Mouse (Mus musculus) liver, adult 2 months (tissue): ENCODE results near the gene Abcc8. TPM values are rescaled to one million over a fixed set of nuclear protein-coding genes. Genes with fewer than 3 reads are reported as not detected.

ENCODE experiments used
- DNase-seq: peaks from one replicate; pipeline ENCODE4 v3.0.0-alpha.2; 2011; ENCODE audit warnings: low read depth, low spot score; ENCODE audit errors: extremely low read depth
- H3K27ac ChIP-seq: fragments of 200-500 bp; replicated peaks from 2 replicates; pipeline ENCODE4 v1.5.1; 2012; ENCODE audit warnings: low read depth, mild to moderate bottlenecking, control low read depth, inconsistent platforms, low read length; ENCODE audit not compliant: insufficient read depth
- H3K27me3 ChIP-seq: fragments of 200-500 bp; 2 replicates; pipeline ENCODE4 v1.6.1; 2012; ENCODE audit warnings: mild to moderate bottlenecking, moderate library complexity, low read length, inconsistent platforms; ENCODE audit not compliant: control insufficient read depth, insufficient read depth
- H3K36me3 ChIP-seq: fragments of 200-500 bp; 2 replicates; pipeline ENCODE4 v1.6.1; 2012; ENCODE audit warnings: low read length, inconsistent platforms; ENCODE audit not compliant: control insufficient read depth, insufficient read depth
- H3K4me1 ChIP-seq: fragments of 200-500 bp; 2 replicates; pipeline ENCODE4 v1.6.1; 2011; ENCODE audit warnings: low read length; ENCODE audit not compliant: control insufficient read depth, insufficient read depth
- H3K4me3 ChIP-seq: fragments of 200-500 bp; 2 replicates; pipeline ENCODE4 v1.5.1; 2011; ENCODE audit warnings: low read depth, mild to moderate bottlenecking, control low read depth, low read length, moderate library complexity; ENCODE audit not compliant: insufficient read depth
- H3K79me2 ChIP-seq: fragments of 200-500 bp; 2 replicates; pipeline ENCODE4 v1.6.1; 2012; ENCODE audit warnings: inconsistent platforms, mild to moderate bottlenecking, low read length, moderate library complexity; ENCODE audit not compliant: control insufficient read depth, insufficient read depth
- H3K9ac ChIP-seq: fragments of 200-500 bp; 2 replicates; pipeline ENCODE4 v1.6.1; 2012; ENCODE audit warnings: low read depth, mild to moderate bottlenecking, control low read depth, inconsistent platforms, low read length
- CTCF ChIP-seq: fragments of 200-500 bp; IDR thresholded peaks from 2 replicates; pipeline ENCODE4 v1.5.1; 2011; ENCODE audit warnings: low read depth, low read length, control low read depth
- POLR2A ChIP-seq: fragments of 200-500 bp; IDR thresholded peaks from 2 replicates; pipeline ENCODE4 v1.6.1; 2011; ENCODE audit warnings: low read length, control low read depth; ENCODE audit not compliant: insufficient read depth; ENCODE audit errors: extremely low read depth
- WGBS: fragments of 180-500 bp; shearing (Covaris S2); methylation state at CpG from one replicate; pipeline ENCODE4 v1.1.7; 2018; 5-methylcytosine and 5-hydroxymethylcytosine counted together
- polyA plus RNA-seq: library from polyadenylated mRNA; depleted of rRNA; stranded (reverse); fragments of >200 nt; gene quantifications from 2 replicates; pipeline ENCODE4 v1.2.3, GENCODE M21; 2012; rRNA removed
- total RNA-seq: library from RNA; depleted of rRNA; stranded (reverse); fragments of >200 nt; gene quantifications from 2 replicates; pipeline ENCODE4 v1.2.3, GENCODE M21; 2014; rRNA removed

Abcc8 gene
- not detected in 2 replicates for total RNA-seq
- polyA plus RNA-seq, result not detected in 2 replicates

- H3K4me3 ChIP-seq, result no peak within 1 kb of the TSS
- no peak within 1 kb of the TSS for H3K27ac ChIP-seq
- H3K4me1 ChIP-seq, result no peaks in the 10 kb centered on the region
- H3K36me3 ChIP-seq, result no peaks in the 10 kb centered on the region
- 2% methylated on average over 75 of the region's 75 CpGs for WGBS
- peaks cover 5% of the 10 kb centered on the region for H3K27me3 ChIP-seq
- no peak for TF ChIP-seq CTCF
- no peak for TF ChIP-seq POLR2A
- no peak for DNase-seq
- H3K79me2 ChIP-seq, result no peaks in the 10 kb centered on the region
- no peak within 1 kb of the TSS for H3K9ac ChIP-seq
Observed at GRCm38 (mm10) chr7:46179431-46180275, at the start of gene Abcc8. Gene Abcc8, minus strand, starts transcription at chr7:46180033.

GRCm38 (mm10) chr7:46226936-46227335, 47.1 kb upstream of the Abcc8 start:
- H3K27me3 ChIP-seq, result no peaks in the 10 kb centered on the region
- no peak overlapping the region for H3K4me3 ChIP-seq
- no peaks in the 10 kb centered on the region for H3K36me3 ChIP-seq
- WGBS, result 62% methylated on average over 4 of the region's 4 CpGs
- no peak overlapping the region for H3K27ac ChIP-seq
- no peak overlapping the region for H3K9ac ChIP-seq
- DNase-seq, result no peak
- H3K79me2 ChIP-seq, result no peaks in the 10 kb centered on the region
- no peaks in the 10 kb centered on the region for H3K4me1 ChIP-seq
- TF ChIP-seq POLR2A, result no peak
- no peak for TF ChIP-seq CTCF

GRCm38 (mm10) chr7:46226253-46226652, 46.4 kb upstream of the Abcc8 start:
- no peaks in the 10 kb centered on the region for H3K27me3 ChIP-seq
- no peaks in the 10 kb centered on the region for H3K4me1 ChIP-seq
- H3K79me2 ChIP-seq, result no peaks in the 10 kb centered on the region
- no peak for TF ChIP-seq POLR2A
- peak; percentile 83 for TF ChIP-seq CTCF
- H3K4me3 ChIP-seq, result no peak overlapping the region
- H3K9ac ChIP-seq, result no peak overlapping the region
- peak; percentile 0 for DNase-seq
- no peaks in the 10 kb centered on the region for H3K36me3 ChIP-seq
- WGBS, result 22% methylated on average over 7 of the region's 7 CpGs
- no peak overlapping the region for H3K27ac ChIP-seq

GRCm38 (mm10) chr7:46220591-46221129, 40.8 kb upstream of the Abcc8 start:
- Histone ChIP-seq H3K79me2 (no peaks in the 10 kb centered on the region), H3K4me3 (no peak overlapping the region), H3K4me1 (no peaks in the 10 kb centered on the region), H3K9ac (no peak overlapping the region), H3K27ac (no peak overlapping the region), H3K36me3 (no peaks in the 10 kb centered on the region), H3K27me3 (no peaks in the 10 kb centered on the region)
- no peak for TF ChIP-seq POLR2A
- TF ChIP-seq CTCF, result no peak
- WGBS, result 60% methylated on average over 8 of the region's 8 CpGs
- DNase-seq, result no peak

GRCm38 (mm10) chr7:46218415-46218814, 38.6 kb upstream of the Abcc8 start:
- DNase-seq, result no peak
- H3K9ac ChIP-seq, result no peak overlapping the region
- WGBS, result 20% methylated on average over 11 of the region's 11 CpGs

GRCm38 (mm10) chr7:46216481-46216880, 36.6 kb upstream of the Abcc8 start:
- Histone ChIP-seq H3K4me1 (no peaks in the 10 kb centered on the region), H3K79me2 (no peaks in the 10 kb centered on the region), H3K9ac (no peak overlapping the region), H3K36me3 (no peaks in the 10 kb centered on the region), H3K4me3 (no peak overlapping the region), H3K27ac (no peak overlapping the region), H3K27me3 (no peaks in the 10 kb centered on the region)
- no peak for TF ChIP-seq POLR2A
- no peak for TF ChIP-seq CTCF
- no peak for DNase-seq
- 67% methylated on average over 2 of the region's 2 CpGs for WGBS

More at GRCm38 (mm10) chr7:46218415-46218814, 38.6 kb upstream of the Abcc8 start:
- Histone ChIP-seq H3K27me3 (no peaks in the 10 kb centered on the region), H3K27ac (no peak overlapping the region), H3K79me2 (no peaks in the 10 kb centered on the region), H3K36me3 (no peaks in the 10 kb centered on the region), H3K4me1 (no peaks in the 10 kb centered on the region), H3K4me3 (no peak overlapping the region)
- TF ChIP-seq POLR2A, result no peak
- TF ChIP-seq CTCF, result no peak
